Mouse (Mus musculus) Patski (cell line): ENCODE measurements around the gene Nabp2. TPM values are rescaled to one million over a fixed set of nuclear protein-coding genes. Genes with fewer than 3 reads are reported as not detected.

ENCODE experiments used
- ATAC-seq: fragments of 100-300 bp; one replicate; pipeline ENCODE4 v1.8.0; 2021
- CTCF ChIA-PET: fragments of 350-600 bp; sonication (Branson Sonifier 250); formaldehyde crosslinking; loops from one replicate; lab custom pipeline; 2022; ENCODE audit warnings: inconsistent platforms; lab: Charles Lee
- POLR2A ChIA-PET: fragments of 350-600 bp; sonication (Branson Sonifier 250); formaldehyde crosslinking; loops from one replicate; lab custom pipeline; 2022; ENCODE audit warnings: antibody characterized with exemption, inconsistent platforms; lab: Charles Lee
- DNase-seq: peaks from one replicate; pipeline ENCODE4 v3.0.0-alpha.2; 2011; ENCODE audit warnings: low read depth, low spot score
- H3K27me3 ChIP-seq: fragments of 371-371 bp; one replicate; pipeline ENCODE4 v1.5.1; 2021
- CTCF ChIP-seq: fragments of 100-300 bp; IDR thresholded peaks from one replicate; pipeline ENCODE4 v1.5.1; 2021
- in situ Hi-C: fragments of 300-500 bp; cut with MboI; formaldehyde crosslinking; loops from 3 replicates; pipeline ENCODE4 v1.11.1; 2018; ENCODE audit warnings: low pct_unique_long_range_greater_than_20kb, mixed read lengths
- polyA plus RNA-seq: library from polyadenylated mRNA; unstranded; gene quantifications from one replicate; pipeline ENCODE4 v1.2.3, GENCODE M21; 2021

Gene Nabp2
- polyA plus RNA-seq, 1 experiment from 2014 or later, result 85.0 TPM

- no peak for ATAC-seq
- no peaks in the 10 kb centered on the region for H3K27me3 ChIP-seq
- TF ChIP-seq CTCF, result no peak
- ChIA-PET POLR2A (interaction anchor here (0.8 kb wide), 2 partner anchors 12 to 52 kb away, joined by 3 to 8 read pairs; no protein-coding TSS in a partner anchor), CTCF (no interaction called here)
- in situ Hi-C loops, result no loop called here
- DNase-seq, result no peak
These were observed 14.5 kb downstream of the Nabp2 start for GRCm38 (mm10) chr10:128396716-128397264.

DNA sequence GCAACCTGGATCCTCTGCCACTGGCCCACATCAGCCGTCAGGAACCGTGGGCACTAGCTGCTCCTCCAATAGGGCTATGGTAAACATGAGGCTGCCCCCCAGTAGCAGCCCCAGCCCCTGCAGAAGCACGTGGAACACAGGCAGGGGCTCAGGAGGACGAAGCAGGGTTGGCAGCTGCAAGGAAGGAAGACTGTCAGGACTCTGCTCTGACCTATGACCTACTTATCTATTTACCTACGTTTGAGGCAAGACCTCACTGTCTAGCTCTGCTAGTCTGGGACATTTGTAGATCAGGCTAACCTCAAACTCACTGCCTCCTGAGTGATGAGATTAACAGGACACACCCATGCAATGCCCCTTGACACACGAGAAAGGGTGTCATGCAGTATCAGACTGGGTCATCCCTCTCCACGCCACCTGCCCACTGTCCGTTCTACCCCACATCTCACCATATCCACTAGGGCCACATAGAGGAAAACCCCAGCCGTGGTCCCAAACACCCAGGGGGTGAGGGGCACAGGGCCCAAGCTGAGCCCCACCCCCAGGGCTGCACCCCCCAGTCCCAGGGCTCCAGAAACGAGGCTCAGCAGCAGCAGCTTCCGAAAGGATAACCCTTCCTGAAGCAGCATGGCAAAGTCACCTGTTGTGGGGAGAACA lies 15.1 kb downstream of the Nabp2 start:
- in situ Hi-C loops, result no loop called here
- ChIA-PET POLR2A (interaction anchor here (0.8 kb wide), 2 partner anchors 11 to 53 kb away, joined by 3 to 8 read pairs; no protein-coding TSS in a partner anchor), CTCF (no interaction called here)
- no peaks in the 10 kb centered on the region for H3K27me3 ChIP-seq
- no peak for TF ChIP-seq CTCF
- DNase-seq (no peak), ATAC-seq (no peak)

GRCm38 (mm10) chr10:128391850-128392249 lies 19.4 kb downstream of the Nabp2 start:
- in situ Hi-C loops, result no loop called here

DNA sequence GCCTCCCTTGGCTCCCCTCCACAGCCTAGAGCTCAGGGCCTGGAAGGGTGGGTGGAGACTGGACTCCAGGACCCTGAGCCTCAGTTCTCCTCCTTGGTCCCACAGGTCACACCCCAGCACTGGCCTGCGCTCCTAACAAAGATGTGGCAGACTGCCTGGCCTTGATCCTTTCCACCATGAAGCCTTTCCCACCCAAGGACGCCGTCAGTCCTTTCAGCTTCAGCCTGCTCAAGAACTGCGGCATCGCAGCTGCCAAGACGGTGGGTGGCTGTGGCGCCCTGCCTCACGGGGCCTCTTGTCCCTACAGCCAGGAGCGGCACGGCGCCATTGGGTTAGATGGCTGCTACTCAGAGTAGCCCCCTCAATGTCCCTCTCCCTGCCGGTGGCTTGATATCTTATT lies 20.9 kb downstream of the Nabp2 start:
- H3K27me3 ChIP-seq, result no peaks in the 10 kb centered on the region
- no peak for DNase-seq
- POLR2A ChIA-PET, result interaction anchor here (0.6 kb wide), 1 partner anchor 175 kb away, joined by 6 read pairs; no protein-coding TSS in a partner anchor
- CTCF ChIA-PET, result no interaction called here
- no peak for ATAC-seq
- no peak for TF ChIP-seq CTCF
- in situ Hi-C loops, result no loop called here

More at GRCm38 (mm10) chr10:128391850-128392249, 19.4 kb downstream of the Nabp2 start:
- TF ChIP-seq CTCF, result no peak
- no peak for DNase-seq
- H3K27me3 ChIP-seq, result no peaks in the 10 kb centered on the region
- POLR2A ChIA-PET, result no interaction called here
- CTCF ChIA-PET, result no interaction called here
- ATAC-seq, result no peak

- TF ChIP-seq CTCF, result no peak
- DNase-seq (no peak), ATAC-seq (no peak)
- in situ Hi-C loops, result no loop called here
- ChIA-PET POLR2A (no interaction called here), CTCF (no interaction called here)
- no peaks in the 10 kb centered on the region for H3K27me3 ChIP-seq
These were observed 21.7 kb downstream of the Nabp2 start for GRCm38 (mm10) chr10:128389570-128389969.

DNA sequence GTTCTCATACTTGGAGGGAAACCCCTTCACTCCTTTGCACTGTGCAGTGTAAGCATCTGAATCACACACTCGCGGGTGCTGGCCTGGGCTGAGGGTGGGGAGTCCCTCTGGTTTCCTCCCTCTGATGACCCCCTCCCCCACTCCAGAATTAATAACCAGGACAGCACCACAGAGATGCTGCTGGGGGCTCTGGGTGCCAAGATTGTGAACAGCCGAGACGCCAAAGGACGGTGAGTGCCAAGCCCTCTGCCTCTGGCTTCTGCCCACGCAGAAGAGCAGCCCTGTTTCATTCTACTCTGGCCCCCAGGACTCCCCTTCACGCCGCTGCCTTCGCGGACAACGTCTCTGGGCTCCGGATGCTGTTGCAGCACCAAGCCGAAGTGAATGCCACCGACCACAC lies 22.4 kb downstream of the Nabp2 start:
- DNase-seq, result no peak
- ChIA-PET CTCF (no interaction called here), POLR2A (no interaction called here)
- TF ChIP-seq CTCF, result no peak
- H3K27me3 ChIP-seq, result no peaks in the 10 kb centered on the region
- in situ Hi-C loops, result no loop called here
- ATAC-seq, result no peak

- ChIA-PET CTCF (no interaction called here), POLR2A (interaction anchor here (1.5 kb wide), 1 partner anchor 9 kb away, joined by 7 read pairs; the partner anchor contains the start of gene Ankrd52)
- TF ChIP-seq CTCF, result no peak
- in situ Hi-C loops, result no loop called here
- DNase-seq, result no peak
- ATAC-seq, result no peak
- H3K27me3 ChIP-seq, result no peaks in the 10 kb centered on the region
These were observed 25.4 kb downstream of the Nabp2 start for GRCm38 (mm10) chr10:128385902-128386301.

GRCm38 (mm10) chr10:128382482-128382881 lies 28.8 kb downstream of the Nabp2 start:
- TF ChIP-seq CTCF, result no peak
- ATAC-seq, result no peak
- CTCF ChIA-PET, result no interaction called here
- POLR2A ChIA-PET, result interaction anchor here (1.2 to 1.4 kb wide), 2 partner anchors 14 to 96 kb away, joined by 3 read pairs; partner anchors contain the start of gene Coq10a
- in situ Hi-C loops, result no loop called here
- H3K27me3 ChIP-seq, result no peaks in the 10 kb centered on the region
- no peak for DNase-seq

DNA sequence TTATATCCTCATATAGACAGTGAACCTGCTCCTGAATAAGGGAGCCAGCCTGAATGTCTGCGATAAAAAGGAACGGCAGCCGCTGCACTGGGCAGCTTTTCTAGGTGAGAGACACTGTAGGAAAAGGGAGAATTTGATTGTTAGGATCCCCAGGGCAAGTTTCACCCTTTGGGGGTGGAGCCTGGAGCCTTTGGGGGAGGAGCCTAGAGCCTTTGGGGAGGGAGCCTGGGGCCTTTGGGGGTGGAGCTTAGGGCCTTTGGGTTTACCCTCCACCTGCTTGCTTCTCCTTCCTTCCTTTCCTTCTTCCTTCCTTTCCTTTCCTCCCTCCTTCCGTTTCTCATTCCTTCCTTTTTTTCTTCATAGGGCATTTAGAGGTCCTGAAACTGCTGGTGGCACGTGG lies 30.7 kb downstream of the Nabp2 start:
- TF ChIP-seq CTCF, result no peak
- no peaks in the 10 kb centered on the region for H3K27me3 ChIP-seq
- ATAC-seq (no peak), DNase-seq (no peak)
- CTCF ChIA-PET, result no interaction called here
- POLR2A ChIA-PET, result no interaction called here
- in situ Hi-C loops, result no loop called here

DNA sequence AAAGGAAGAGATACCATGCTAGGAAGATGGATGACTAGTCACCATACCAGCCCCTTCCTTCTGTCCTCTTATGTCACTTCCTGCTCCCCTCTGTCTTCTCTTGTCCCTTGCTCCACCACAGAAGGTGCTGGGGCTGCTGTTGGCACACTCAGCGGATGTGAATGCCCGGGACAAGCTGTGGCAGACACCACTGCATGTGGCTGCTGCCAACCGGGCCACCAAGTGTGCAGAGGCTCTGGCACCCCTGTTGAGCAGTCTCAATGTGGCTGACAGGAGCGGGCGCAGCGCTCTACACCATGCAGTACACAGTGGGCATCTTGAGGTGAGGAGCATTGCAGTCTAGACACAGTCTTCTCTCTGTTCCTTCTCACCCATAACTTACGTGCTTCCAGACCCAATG lies 32.0 kb downstream of the Nabp2 start:
- no peaks in the 10 kb centered on the region for H3K27me3 ChIP-seq
- TF ChIP-seq CTCF, result no peak
- in situ Hi-C loops, result no loop called here
- ChIA-PET POLR2A (interaction anchor here (0.7 to 4.2 kb wide), 3 partner anchors 11 to 454 kb away, joined by 3 to 17 read pairs (median 4); partner anchors contain the start of gene Coq10a), CTCF (interaction anchor here (1.2 to 1.7 kb wide), 2 partner anchors 10 to 43 kb away, joined by 3 to 4 read pairs; partner anchors contain the start of gene Coq10a)
- DNase-seq (no peak), ATAC-seq (no peak)

- no peaks in the 10 kb centered on the region for H3K27me3 ChIP-seq
- no peak for ATAC-seq
- ChIA-PET CTCF (interaction anchor here (1.1 to 1.8 kb wide), 4 partner anchors 9 to 72 kb away, joined by 3 to 4 read pairs (median 4); partner anchors contain the start of gene Coq10a), POLR2A (interaction anchor here (1.2 to 4.2 kb wide), 3 partner anchors 8 to 145 kb away, joined by 4 to 17 read pairs (median 7); partner anchors contain the start of gene Coq10a)
- no peak for TF ChIP-seq CTCF
- no peak for DNase-seq
- in situ Hi-C loops, result no loop called here
These were observed 32.8 kb downstream of the Nabp2 start for GRCm38 (mm10) chr10:128378462-128378861.
